Mouse (Mus musculus) embryonic facial prominence, embryonic 14.5 days (tissue): Measurements from ENCODE around the gene Mkrn1. TPM values are rescaled to one million over a fixed set of nuclear protein-coding genes. Genes with fewer than 3 reads are reported as not detected.
"Not testable (repeated sequence)": the region's sequence is repeated elsewhere in the genome, so short reads cannot be mapped to it uniquely, and the experiment has no call there.

Experiments
- ATAC-seq: fragments of 200-750 bp; cut with Nextera tagmentation; 2 replicates; pipeline ENCODE4 v1.8.0; 2017; ENCODE audit warnings: low read depth, moderate number of reproducible peaks, moderate TSS enrichment
- DNase-seq: peaks from one replicate; pipeline ENCODE4 v3.0.0-alpha.2; 2015; ENCODE audit warnings: low spot score
- H3K27ac ChIP-seq: fragments of 300-500 bp; sonication (generic); replicated peaks from 2 replicates; pipeline ENCODE4 v1.5.1; 2014; ENCODE audit warnings: low read depth, mild to moderate bottlenecking, low read length, moderate library complexity
- H3K27me3 ChIP-seq: fragments of 300-500 bp; sonication (generic); replicated peaks from 2 replicates; pipeline ENCODE4 v1.6.1; 2014; ENCODE audit warnings: low read length; ENCODE audit not compliant: control insufficient read depth, insufficient read depth
- H3K36me3 ChIP-seq: fragments of 300-500 bp; sonication (generic); 2 replicates; pipeline ENCODE4 v1.6.1; 2014; ENCODE audit warnings: low read length, mixed read lengths; ENCODE audit not compliant: control insufficient read depth, insufficient read depth
- H3K4me1 ChIP-seq: fragments of 300-500 bp; sonication (generic); 2 replicates; pipeline ENCODE4 v1.6.1; 2014; ENCODE audit warnings: antibody characterized with exemption, low read length; ENCODE audit not compliant: control insufficient read depth, insufficient read depth
- H3K4me2 ChIP-seq: fragments of 300-500 bp; sonication (generic); 2 replicates; pipeline ENCODE4 v1.6.1; 2014; ENCODE audit warnings: low read depth, mild to moderate bottlenecking, low read length, moderate library complexity, mixed read lengths
- H3K4me3 ChIP-seq: fragments of 300-500 bp; sonication (generic); 2 replicates; pipeline ENCODE4 v1.5.1; 2014; ENCODE audit warnings: low read depth, mild to moderate bottlenecking, low read length
- H3K9ac ChIP-seq: fragments of 300-500 bp; sonication (generic); 2 replicates; pipeline ENCODE4 v1.6.1; 2014; ENCODE audit warnings: low read depth, mild to moderate bottlenecking, low read length, moderate library complexity, mixed read lengths
- H3K9me3 ChIP-seq: fragments of 300-500 bp; sonication (generic); 2 replicates; pipeline ENCODE4 v1.6.1; 2016; ENCODE audit warnings: low read length; ENCODE audit not compliant: control insufficient read depth
- WGBS: fragments of 180-500 bp; shearing (Covaris S2); extraction: QIAGEN DNeasy Blood & Tissue Kit; methylation state at CpG from one replicate; pipeline ENCODE4 v1.1.7; 2014; 5-methylcytosine and 5-hydroxymethylcytosine counted together
- polyA plus RNA-seq: library from polyadenylated mRNA; unstranded; fragments of >200 nt; fragmentation: Nextera tagmentation; extraction: Ambion mirVana; gene quantifications from 2 replicates; pipeline ENCODE4 v1.2.1, GENCODE M21; 2014

The Mkrn1 gene
- polyA plus RNA-seq, 1 experiment from 2014 or later = 72.4 TPM

DNA sequence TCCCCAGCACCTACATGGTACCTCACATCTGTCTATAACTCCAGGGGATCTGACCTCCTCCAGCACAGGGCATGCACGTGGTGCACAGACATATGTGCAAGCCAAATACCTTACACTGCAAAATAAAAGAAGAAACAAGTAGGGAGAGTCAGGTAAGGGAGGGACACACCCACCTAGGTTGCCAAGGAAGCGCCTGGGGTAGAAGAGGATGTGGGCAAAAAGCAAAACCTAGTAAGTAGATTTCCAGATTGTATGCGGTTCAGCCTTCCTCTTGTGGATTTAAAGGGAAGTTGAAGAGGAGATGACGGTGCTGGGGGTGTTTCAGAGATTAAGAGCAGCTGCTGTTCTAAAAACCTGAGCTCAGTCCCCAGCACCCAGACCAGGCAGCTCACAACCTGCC lies 41.0 kb downstream of the Mkrn1 start:
- Histone ChIP-seq H3K4me2 (no peak overlapping the region), H3K4me3 (no peak overlapping the region), H3K4me1 (peaks cover 7% of the 10 kb centered on the region; the same call in 1 of the 2 replicates), H3K9me3 (no peaks in the 10 kb centered on the region), H3K27me3 (no peaks in the 10 kb centered on the region), H3K27ac (no peak overlapping the region), H3K36me3 (peaks cover 4% of the 10 kb centered on the region), H3K9ac (no peak overlapping the region)
- no peak for ATAC-seq
- DNase-seq = no peak
- 41% methylated on average over 4 of the region's 4 CpGs for WGBS

GRCm38 (mm10) chr6:39378161-39378835 lies 42.0 kb downstream of the Mkrn1 start:
- DNase-seq, H3K4me2 ChIP-seq, H3K27ac ChIP-seq, H3K4me3 ChIP-seq, ATAC-seq, H3K27me3 ChIP-seq, H3K9ac ChIP-seq, H3K9me3 ChIP-seq: not testable (repeated sequence)
- 76% methylated on average over 13 of the region's 13 CpGs for WGBS
- Histone ChIP-seq H3K4me1 (peaks cover 11% of the 10 kb centered on the region; the same call in 1 of the 2 replicates), H3K36me3 (peaks cover 10% of the 10 kb centered on the region)

- WGBS = 0% methylated on average over 26 of the region's 43 CpGs
- H3K27me3 ChIP-seq = no peaks in the 10 kb centered on the region
- peak; percentile 93 for DNase-seq
These were observed 42.9 kb downstream of the Mkrn1 start, which contains the start of gene Slc37a3 for GRCm38 (mm10) chr6:39377311-39377827. Gene Slc37a3 (minus strand): TSS chr6:39377675.

DNA sequence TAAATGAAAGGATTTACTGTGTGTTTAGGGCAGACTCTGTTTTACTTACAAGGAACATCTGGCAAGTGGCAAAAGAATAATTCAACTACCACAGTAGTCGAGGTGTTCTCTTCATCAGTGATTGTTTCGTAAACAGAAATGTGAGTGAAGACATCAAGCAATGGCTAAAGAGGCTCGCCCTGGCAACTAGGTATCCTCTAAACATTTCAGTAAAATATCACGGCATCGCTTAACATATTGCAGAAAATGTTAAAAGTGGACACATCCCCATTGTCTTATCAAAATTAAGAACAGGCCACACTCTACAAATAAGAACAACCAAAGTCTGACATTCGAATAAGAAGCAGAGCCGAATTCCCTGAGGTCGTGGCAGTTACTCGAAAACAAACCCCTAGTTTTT lies 43.5 kb downstream of the Mkrn1 start:
- Histone ChIP-seq H3K27me3 (no peaks in the 10 kb centered on the region), H3K4me1 (peaks cover 18% of the 10 kb centered on the region), H3K36me3 (peaks cover 10% of the 10 kb centered on the region), H3K9me3 (no peaks in the 10 kb centered on the region), H3K27ac (no peak overlapping the region), H3K4me3 (peak overlapping the region; percentile 89), H3K4me2 (peak overlapping the region; percentile 62), H3K9ac (peak overlapping the region; percentile 91)
- DNase-seq (no peak), ATAC-seq (no peak)
- WGBS = 12% methylated on average over 9 of the region's 9 CpGs

More at GRCm38 (mm10) chr6:39377311-39377827, 42.9 kb downstream of the Mkrn1 start, which contains the start of gene Slc37a3:
- Histone ChIP-seq H3K4me3 (peak within 1 kb of the TSS; percentile 89), H3K4me1 (peaks cover 18% of the 10 kb centered on the region), H3K9me3 (no peaks in the 10 kb centered on the region), H3K36me3 (peaks cover 10% of the 10 kb centered on the region), H3K9ac (peak within 1 kb of the TSS; percentile 91), H3K27ac (no peak within 1 kb of the TSS), H3K4me2 (peak within 1 kb of the TSS; percentile 62)
- peak; percentile 92 for ATAC-seq

DNA sequence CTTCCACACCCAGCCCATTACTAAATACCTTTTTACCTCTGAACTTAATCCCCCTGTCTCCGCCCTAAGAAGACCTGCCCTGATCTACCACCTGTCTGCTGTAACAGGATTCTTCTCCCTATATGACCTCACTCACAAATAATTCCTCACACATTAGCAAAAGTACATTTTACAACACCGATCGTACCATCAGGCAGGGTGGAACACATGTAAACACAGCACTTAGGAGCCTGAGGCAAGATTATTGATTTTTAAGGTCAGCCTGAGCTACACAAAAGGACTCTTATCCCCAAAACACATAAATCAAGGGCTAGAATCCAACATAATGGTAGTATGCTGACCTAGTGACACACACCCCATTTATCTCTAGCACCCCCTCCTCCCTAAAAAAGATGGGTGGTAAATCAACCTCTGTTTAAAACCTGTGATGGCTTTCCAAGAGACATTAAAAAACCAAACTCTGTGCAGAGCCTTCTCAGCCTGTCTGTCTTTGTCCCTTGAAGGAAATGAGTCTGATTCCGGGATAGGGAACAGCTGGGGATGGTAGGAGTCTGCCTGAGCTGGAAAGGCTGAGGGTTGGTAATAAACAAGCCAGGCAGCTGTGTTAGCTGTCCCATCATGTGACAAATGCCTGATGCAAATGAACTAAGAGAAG lies 46.8 kb downstream of the Mkrn1 start:
- H3K27ac ChIP-seq = peak overlapping the region; percentile 21; the same call in 1 of the 2 replicates
- H3K9ac ChIP-seq = 0 out of 2 replicates have a peak overlapping the region, but pooled peaks have one; percentile 25
- DNase-seq (peak; percentile 17), ATAC-seq (no peak)
- no peak overlapping the region for H3K4me3 ChIP-seq
- no peaks in the 10 kb centered on the region for H3K9me3 ChIP-seq
- peaks cover 10% of the 10 kb centered on the region for H3K36me3 ChIP-seq
- WGBS = 61% methylated on average over 4 of the region's 4 CpGs
- H3K4me1 ChIP-seq = peaks cover 18% of the 10 kb centered on the region
- no peak overlapping the region for H3K4me2 ChIP-seq
- no peaks in the 10 kb centered on the region for H3K27me3 ChIP-seq

DNA sequence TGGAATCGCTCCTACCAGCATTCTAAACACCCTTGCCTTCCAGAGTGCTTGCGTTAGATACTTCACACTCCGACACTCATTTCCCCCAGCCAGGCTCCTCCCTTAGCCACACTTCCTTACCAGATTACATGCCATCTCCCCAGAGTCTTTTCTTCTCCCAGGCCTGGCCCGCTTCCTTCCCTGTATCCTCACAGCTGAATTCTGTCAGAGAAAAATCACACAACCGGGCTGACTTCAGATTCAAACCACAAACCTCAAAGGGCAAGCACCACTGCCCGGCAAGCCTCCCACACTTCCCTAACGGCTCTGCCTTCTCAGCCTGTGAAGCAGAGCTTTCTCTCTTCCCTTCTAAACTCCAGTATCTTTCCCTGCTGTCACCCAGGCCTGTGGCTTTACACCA lies 47.5 kb downstream of the Mkrn1 start:
- Histone ChIP-seq H3K9me3 (no peaks in the 10 kb centered on the region), H3K4me2 (no peak overlapping the region), H3K36me3 (peaks cover 12% of the 10 kb centered on the region), H3K4me3 (no peak overlapping the region), H3K27me3 (no peaks in the 10 kb centered on the region), H3K4me1 (peaks cover 18% of the 10 kb centered on the region), H3K9ac (peak overlapping the region; percentile 25; the same call in 1 of the 2 replicates), H3K27ac (peak overlapping the region; percentile 44)
- DNase-seq (peak; percentile 63), ATAC-seq (no peak)
- 45% methylated on average over 7 of the region's 7 CpGs for WGBS

DNA sequence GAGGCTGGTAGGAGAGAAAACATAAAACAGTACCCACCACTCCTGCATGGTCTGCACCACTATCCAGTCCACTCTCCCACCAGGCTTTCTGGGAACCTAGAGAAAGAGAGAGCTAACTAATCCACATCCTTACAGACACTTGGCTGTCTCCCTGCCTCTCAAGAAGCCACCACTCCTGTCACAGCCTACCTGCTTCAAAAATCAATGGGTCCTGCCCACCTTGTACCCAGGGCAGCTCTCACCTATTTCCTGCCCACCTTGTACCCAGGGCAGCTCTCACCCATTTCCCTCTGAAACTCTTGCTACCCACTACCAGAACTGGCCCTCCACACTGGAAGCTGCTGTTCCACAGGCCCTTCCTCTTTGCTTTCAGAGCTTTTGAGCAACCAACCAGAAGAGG lies 48.2 kb downstream of the Mkrn1 start:
- Histone ChIP-seq H3K9ac (no peak overlapping the region), H3K27me3 (no peaks in the 10 kb centered on the region), H3K27ac (no peak overlapping the region), H3K4me3 (no peak overlapping the region), H3K4me1 (peaks cover 18% of the 10 kb centered on the region), H3K36me3 (peaks cover 14% of the 10 kb centered on the region), H3K4me2 (no peak overlapping the region), H3K9me3 (no peaks in the 10 kb centered on the region)
- DNase-seq (no peak), ATAC-seq (no peak)

DNA sequence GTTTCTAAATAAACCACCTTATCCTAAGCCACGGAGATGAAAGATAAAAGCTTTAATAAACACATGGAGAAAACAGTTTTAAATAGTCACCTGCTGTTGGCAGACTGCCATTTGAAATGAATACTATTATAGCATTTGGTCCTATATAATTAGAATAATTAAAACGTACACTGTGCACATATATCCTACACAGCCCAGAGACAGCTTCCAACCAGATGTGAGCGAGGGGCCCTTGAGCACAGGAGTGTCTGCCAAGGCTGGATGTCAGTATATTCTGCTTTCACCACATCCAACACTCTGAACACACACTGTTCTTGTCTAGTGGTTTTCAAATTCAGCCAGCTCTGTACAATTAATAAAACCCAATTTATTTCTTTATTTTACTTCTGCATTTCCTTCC lies 50.6 kb downstream of the Mkrn1 start:
- Histone ChIP-seq H3K4me3 (no peak overlapping the region), H3K9me3 (no peaks in the 10 kb centered on the region), H3K4me1 (peaks cover 11% of the 10 kb centered on the region), H3K4me2 (no peak overlapping the region), H3K36me3 (peaks cover 34% of the 10 kb centered on the region), H3K27me3 (no peaks in the 10 kb centered on the region), H3K9ac (no peak overlapping the region), H3K27ac (no peak overlapping the region)
- DNase-seq (peak; percentile 51), ATAC-seq (peak; percentile 68)
- 39% methylated on average over 3 of the region's 3 CpGs for WGBS
